Mouse (Mus musculus) heart, adult 2 months (tissue): Measurements from ENCODE around the gene Slc12a1.

Source experiments
- CTCF ChIP-seq: fragments of 200-600 bp; IDR thresholded peaks from 2 replicates; pipeline ENCODE4 v1.8.1; 2022; ENCODE audit warnings: antibody characterized with exemption, mild to moderate bottlenecking, moderate library complexity
- POLR2A ChIP-seq: fragments of 200-500 bp; IDR thresholded peaks from 2 replicates; pipeline ENCODE4 v1.6.1; 2011; ENCODE audit warnings: mild to moderate bottlenecking, low read depth, low read length, control low read depth; ENCODE audit not compliant: insufficient read depth

DNA sequence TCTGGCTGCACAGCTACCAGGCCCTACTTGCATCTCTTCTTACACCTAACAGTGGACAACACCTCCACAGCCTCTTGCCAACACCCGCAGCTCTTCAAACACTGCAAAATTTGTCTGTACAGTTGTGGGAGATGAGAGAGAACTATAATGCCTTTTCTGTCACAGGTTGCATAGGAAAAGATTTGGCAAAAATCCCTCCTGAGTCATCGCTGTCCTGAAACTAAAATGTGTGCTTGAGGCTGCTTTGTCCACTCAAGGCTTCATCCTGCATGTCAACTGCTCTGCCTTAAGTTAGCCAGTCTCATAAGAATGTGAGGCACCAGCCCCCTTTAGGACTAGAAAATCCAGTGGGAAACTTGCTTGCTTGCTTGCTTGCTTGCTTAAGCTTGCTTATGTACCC lies 81.7 kb downstream of the Slc12a1 start:
- TF ChIP-seq CTCF (no peak), POLR2A (no peak)
